Mouse (Mus musculus): ENCODE measurements at regions not wholly inside any gene's neighbourhood (a gene's known extent, or its start where the extent isn't known, plus 50 kb on each side); places are given as distances from the start of the nearest gene placed in this dataset.

DNA sequence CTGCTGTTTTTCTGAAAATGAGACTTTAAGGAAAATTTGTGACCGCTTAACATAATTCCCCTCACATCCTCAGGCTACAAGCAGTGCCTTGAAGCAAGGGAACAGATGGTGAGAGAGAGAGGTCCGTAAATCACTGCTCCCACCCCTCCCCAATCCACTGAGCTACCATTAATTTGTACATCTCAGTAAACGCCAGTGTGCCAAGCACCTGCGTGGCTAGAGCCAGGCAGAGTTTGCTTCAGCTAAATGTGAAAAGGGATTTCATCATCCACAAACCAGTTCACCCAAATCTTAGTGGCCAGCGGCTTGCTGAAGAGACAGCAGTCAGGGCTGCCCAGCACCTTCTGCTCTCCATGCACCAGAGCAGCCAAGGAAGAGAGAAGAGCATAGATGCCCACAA lies 413.5 kb downstream of the Prdm2 start:
- TF ChIP-seq CTCF (conservative IDR thresholded peaks at IDR 0.05; ENCODE audit: insufficient read depth, insufficient read length, low read depth, low read length) = no peak
- no peak for TF ChIP-seq POLR2A (IDR thresholded peaks at IDR 0.05; ENCODE audit: low read depth, low read length)
